Mouse (Mus musculus) right cerebral cortex, adult 2 months (tissue): ENCODE data around the gene Ugt2b35.
"Not testable (repeated sequence)": the region's sequence is repeated elsewhere in the genome, so short reads cannot be mapped to it uniquely, and the experiment has no call there.

Experiments used
- DNase-seq, 2 experiments: peaks; one replicate each; pipeline ENCODE4 v3.0.0; 2021 to 2022; ENCODE audit warnings: low spot score in 2 of 2

The Ugt2b35 gene

GRCm38 (mm10) chr5:87000395-87001073, at the start of gene Ugt2b35:
Gene Ugt2b35 (plus strand): TSS chr5:87000860.
- no peak for DNase-seq

DNA sequence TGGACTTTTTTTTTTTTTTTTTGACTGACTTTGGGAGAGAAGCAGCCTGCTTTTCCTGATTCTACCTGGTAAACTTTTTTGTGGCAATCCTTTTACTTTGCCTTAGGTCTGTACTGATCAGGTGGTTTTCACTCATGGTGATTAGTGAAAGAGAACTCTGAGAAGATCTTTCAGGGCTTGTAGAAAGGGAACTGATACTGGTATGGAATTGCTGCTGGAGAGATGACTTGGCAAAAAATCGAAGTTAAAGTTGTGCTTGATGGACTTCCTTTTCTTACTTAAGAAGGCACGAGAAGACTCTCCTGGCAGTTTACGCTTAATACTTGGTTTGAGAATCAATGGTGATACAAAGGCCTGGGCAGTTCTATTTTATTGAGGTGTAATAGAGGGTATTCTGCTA, 40.2 kb upstream of the Ugt2b35 start:
- DNase-seq, result no peak

- no peak for DNase-seq
Observed at GRCm38 (mm10) chr5:86961587-86962358, 38.9 kb upstream of the Ugt2b35 start.

DNA sequence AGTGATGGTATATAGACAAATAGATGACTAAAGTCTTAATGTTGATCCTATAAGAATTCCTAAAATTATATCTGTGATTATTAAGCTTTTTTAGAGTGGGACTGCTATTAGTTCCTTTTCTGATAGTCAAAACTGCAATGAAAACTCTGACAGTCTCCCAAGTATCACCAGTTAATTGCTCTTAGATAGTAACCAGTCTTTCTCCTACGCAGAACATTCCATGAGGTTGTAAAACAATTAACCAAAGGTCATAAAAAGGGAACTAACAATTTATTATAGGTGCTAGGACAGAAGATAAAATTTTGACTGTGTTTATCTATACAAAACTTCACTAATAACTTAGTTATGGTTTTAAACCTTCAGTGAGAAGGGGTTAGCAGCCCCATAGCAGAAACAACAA, 37.8 kb upstream of the Ugt2b35 start:
- not testable (repeated sequence) for DNase-seq

DNA sequence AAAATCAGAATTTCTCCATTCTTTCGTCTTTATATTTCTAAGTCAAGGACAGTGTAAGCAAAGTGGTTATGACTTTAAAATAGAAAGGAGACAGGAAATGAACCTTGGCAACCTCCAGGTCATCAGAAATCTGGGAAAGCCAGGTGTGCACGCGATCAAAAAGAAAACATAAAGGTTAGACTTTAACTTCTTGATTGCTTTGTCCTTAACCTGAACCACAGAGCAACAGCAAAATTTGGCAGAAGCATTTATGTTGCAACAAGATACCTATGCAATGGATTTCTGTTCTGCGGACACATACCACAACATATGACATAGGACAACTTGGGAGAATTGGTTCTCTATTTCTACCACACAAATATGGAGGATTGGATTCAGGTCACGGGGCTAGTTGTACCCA, 33.4 kb upstream of the Ugt2b35 start:
- not testable (repeated sequence) for DNase-seq

DNA sequence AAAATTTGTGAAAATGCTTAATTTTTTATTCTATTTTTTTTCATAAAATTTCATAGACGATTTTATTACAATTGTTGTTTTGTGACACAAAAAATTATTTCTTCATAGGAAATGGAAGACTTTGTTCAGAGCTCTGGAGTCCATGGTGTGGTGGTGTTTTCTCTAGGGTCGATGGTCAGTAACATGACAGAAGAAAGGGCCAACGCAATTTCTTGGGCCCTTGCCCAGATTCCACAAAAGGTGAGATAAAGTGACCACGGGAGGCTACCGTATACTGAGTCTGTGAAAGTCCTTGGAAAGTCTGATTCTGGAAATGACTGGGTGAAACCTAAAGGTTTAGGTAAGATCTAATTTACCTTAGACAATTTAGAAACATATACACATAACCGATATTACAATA, 4.1 kb downstream of the Ugt2b35 start:
- no peak for DNase-seq

DNA sequence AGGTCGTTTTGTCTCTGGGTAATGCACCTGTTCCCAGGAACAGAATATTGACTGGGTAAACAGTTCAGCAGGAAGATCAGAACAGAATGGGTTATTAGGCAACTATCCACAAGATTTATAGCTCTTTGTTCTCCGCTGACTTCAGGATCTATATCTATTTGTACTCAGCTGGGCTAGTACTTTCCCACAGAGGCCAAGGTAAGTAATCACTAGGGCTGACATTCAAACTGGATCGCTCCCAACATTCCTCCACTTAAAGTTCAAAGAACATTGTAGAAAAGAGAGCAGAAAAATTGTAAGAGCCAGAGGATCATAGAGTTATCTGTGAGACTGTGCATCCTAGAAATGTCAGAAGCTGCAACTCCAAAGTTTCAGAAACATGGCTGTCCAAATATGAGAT, 14.8 kb downstream of the Ugt2b35 start:
- no peak for DNase-seq

DNA sequence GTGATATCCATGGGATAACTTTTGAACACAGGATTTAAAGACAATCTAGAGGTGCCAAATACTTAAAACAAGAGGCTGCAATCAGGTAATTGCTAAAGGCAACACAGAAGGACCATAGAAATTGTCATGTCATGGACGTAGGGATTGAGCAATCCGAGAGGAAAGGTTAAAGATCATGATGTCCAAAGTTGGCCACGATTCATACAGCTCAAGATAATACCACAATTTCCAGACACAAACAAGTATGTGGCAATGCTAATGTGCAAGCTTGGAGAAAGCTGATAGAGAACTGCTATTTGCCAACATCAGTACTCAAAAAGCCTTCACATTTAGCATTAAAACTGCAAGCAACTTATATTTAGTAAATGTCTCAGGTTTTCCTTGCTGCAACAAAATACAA, 26.7 kb downstream of the Ugt2b35 start:
- no peak for DNase-seq

GRCm38 (mm10) chr5:87030624-87031023, 30.0 kb downstream of the Ugt2b35 start:
- DNase-seq, result no peak
